Mouse (Mus musculus): ENCODE results near the gene Atp6v1g1. TPM values are rescaled to one million over a fixed set of nuclear protein-coding genes. Genes with fewer than 3 reads are reported as not detected.

Gene Atp6v1g1
- total RNA-seq, 1 experiment = 105 TPM

GRCm38 (mm10) chr4:63579649-63580048 is 35.1 kb downstream of the Atp6v1g1 start:
- no peak overlapping the region for H3K27ac ChIP-seq (ENCODE audit: insufficient read depth, low read depth, low read length, poor library complexity, severe bottlenecking)
- H3K36me3 ChIP-seq (ENCODE audit: control insufficient read depth, insufficient read depth, low read length, poor library complexity, severe bottlenecking) = peaks cover 12% of the 10 kb centered on the region; the same call in 1 of the 2 replicates
- H3K4me3 ChIP-seq (ENCODE audit: insufficient read depth in 1 of 2, low read depth in 1 of 2, low read length in 2 of 2, poor library complexity in 1 of 2, severe bottlenecking in 1 of 2) = no peak overlapping the region
- in situ Hi-C loops (cut with MboI; ENCODE audit: low sequenced_read_pairs in 2 of 2, unreplicated experiment in 2 of 2) = no loop called here
- no peaks in the 10 kb centered on the region for H3K4me1 ChIP-seq (ENCODE audit: control insufficient read depth in 2 of 2, insufficient read depth in 2 of 2, low read length in 2 of 2, poor library complexity in 1 of 2)
- H3K9me3 ChIP-seq (ENCODE audit: control insufficient read depth, insufficient read depth, low read depth, low read length) = peaks cover 8% of the 10 kb centered on the region; the same call in 1 of the 2 replicates
- H3K9ac ChIP-seq (ENCODE audit: insufficient read depth, low read depth, low read length, poor library complexity, severe bottlenecking) = no peak overlapping the region
- TF ChIP-seq ZNF384 (IDR thresholded peaks at IDR 0.05; ENCODE audit: low read depth, low read length) = no peak
- TF ChIP-seq MAFK (IDR thresholded peaks at IDR 0.05; ENCODE audit: insufficient read depth, low read depth, low read length) = no peak
- no peak for TF ChIP-seq HCFC1 (IDR thresholded peaks at IDR 0.05; ENCODE audit: borderline replicate concordance, insufficient read depth, low read length)
- TF ChIP-seq CHD2 (IDR thresholded peaks at IDR 0.05; ENCODE audit: low read depth, low read length) = no peak
- no peak for TF ChIP-seq ZC3H11A (IDR thresholded peaks at IDR 0.05; ENCODE audit: borderline replicate concordance, low read depth, low read length)
- no peak for DNase-seq (ENCODE audit: low read depth, low spot score)

GRCm38 (mm10) chr4:63580078-63580477 is 35.5 kb downstream of the Atp6v1g1 start:
- no peak overlapping the region for H3K4me3 ChIP-seq (ENCODE audit: insufficient read depth in 1 of 2, low read depth in 1 of 2, low read length in 2 of 2, poor library complexity in 1 of 2, severe bottlenecking in 1 of 2)
- in situ Hi-C loops (cut with MboI; ENCODE audit: low sequenced_read_pairs in 2 of 2, unreplicated experiment in 2 of 2) = no loop called here
- TF ChIP-seq MAFK (IDR thresholded peaks at IDR 0.05; ENCODE audit: insufficient read depth, low read depth, low read length) = no peak
- no peak for TF ChIP-seq HCFC1 (IDR thresholded peaks at IDR 0.05; ENCODE audit: borderline replicate concordance, insufficient read depth, low read length)
- TF ChIP-seq ZC3H11A (IDR thresholded peaks at IDR 0.05; ENCODE audit: borderline replicate concordance, low read depth, low read length) = no peak
- no peak for TF ChIP-seq CHD2 (IDR thresholded peaks at IDR 0.05; ENCODE audit: low read depth, low read length)
- TF ChIP-seq ZNF384 (IDR thresholded peaks at IDR 0.05; ENCODE audit: low read depth, low read length) = no peak
- H3K9ac ChIP-seq (ENCODE audit: insufficient read depth, low read depth, low read length, poor library complexity, severe bottlenecking) = no peak overlapping the region
- H3K36me3 ChIP-seq (ENCODE audit: control insufficient read depth, insufficient read depth, low read length, poor library complexity, severe bottlenecking) = peaks cover 12% of the 10 kb centered on the region; the same call in 1 of the 2 replicates
- no peak overlapping the region for H3K27ac ChIP-seq (ENCODE audit: insufficient read depth, low read depth, low read length, poor library complexity, severe bottlenecking)
- peaks cover 8% of the 10 kb centered on the region; the same call in 1 of the 2 replicates for H3K9me3 ChIP-seq (ENCODE audit: control insufficient read depth, insufficient read depth, low read depth, low read length)
- no peak for DNase-seq (ENCODE audit: low read depth, low spot score)
- H3K4me1 ChIP-seq (ENCODE audit: control insufficient read depth in 2 of 2, insufficient read depth in 2 of 2, low read length in 2 of 2, poor library complexity in 1 of 2) = no peaks in the 10 kb centered on the region

GRCm38 (mm10) chr4:63582580-63582979 is 38.0 kb downstream of the Atp6v1g1 start:
- H3K27ac ChIP-seq (ENCODE audit: insufficient read depth, low read depth, low read length, poor library complexity, severe bottlenecking) = no peak overlapping the region
- peaks cover 6% of the 10 kb centered on the region; the same call in 1 of the 2 replicates for H3K9me3 ChIP-seq (ENCODE audit: control insufficient read depth, insufficient read depth, low read depth, low read length)
- peaks cover 12% of the 10 kb centered on the region; the same call in 1 of the 2 replicates for H3K36me3 ChIP-seq (ENCODE audit: control insufficient read depth, insufficient read depth, low read length, poor library complexity, severe bottlenecking)
- no peak for DNase-seq (ENCODE audit: low read depth, low spot score)
- no peaks in the 10 kb centered on the region for H3K4me1 ChIP-seq (ENCODE audit: control insufficient read depth in 2 of 2, insufficient read depth in 2 of 2, low read length in 2 of 2, poor library complexity in 1 of 2)
- in situ Hi-C loops (cut with MboI; ENCODE audit: low sequenced_read_pairs in 2 of 2, unreplicated experiment in 2 of 2) = no loop called here
- H3K9ac ChIP-seq (ENCODE audit: insufficient read depth, low read depth, low read length, poor library complexity, severe bottlenecking) = no peak overlapping the region
- TF ChIP-seq MAFK (IDR thresholded peaks at IDR 0.05; ENCODE audit: insufficient read depth, low read depth, low read length) (no peak), CHD2 (IDR thresholded peaks at IDR 0.05; ENCODE audit: low read depth, low read length) (no peak)
- H3K4me3 ChIP-seq (ENCODE audit: insufficient read depth in 1 of 2, low read depth in 1 of 2, low read length in 2 of 2, poor library complexity in 1 of 2, severe bottlenecking in 1 of 2) = no peak overlapping the region

DNA sequence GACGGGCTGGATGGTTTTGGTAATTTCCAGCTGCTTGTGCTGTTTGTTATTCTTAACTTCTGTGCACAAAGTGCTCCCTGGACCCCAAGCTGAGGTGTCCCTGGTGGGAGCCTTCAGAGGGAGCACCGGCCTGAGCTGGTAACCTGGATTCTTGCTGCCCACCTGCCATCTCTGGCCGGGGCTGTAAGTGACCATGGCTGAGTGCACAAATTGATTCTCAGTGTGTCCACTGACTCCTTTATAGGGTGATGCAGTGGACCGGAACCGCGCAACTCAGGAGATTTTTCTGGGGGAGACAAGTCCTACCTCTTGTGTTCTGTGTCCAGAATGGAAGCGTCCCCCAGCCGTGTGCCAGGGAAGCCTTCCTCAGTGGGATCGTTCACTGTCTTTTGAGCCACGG is 40.6 kb downstream of the Atp6v1g1 start:
- in situ Hi-C loops (cut with MboI; ENCODE audit: low sequenced_read_pairs in 2 of 2, unreplicated experiment in 2 of 2) = no loop called here
- Histone ChIP-seq H3K36me3 (ENCODE audit: control insufficient read depth, insufficient read depth, low read length, poor library complexity, severe bottlenecking) (peaks cover 6% of the 10 kb centered on the region; the same call in 1 of the 2 replicates), H3K4me1 (ENCODE audit: control insufficient read depth in 2 of 2, insufficient read depth in 2 of 2, low read length in 2 of 2, poor library complexity in 1 of 2) (no peaks in the 10 kb centered on the region), H3K27ac (ENCODE audit: insufficient read depth, low read depth, low read length, poor library complexity, severe bottlenecking) (no peak overlapping the region), H3K9ac (ENCODE audit: insufficient read depth, low read depth, low read length, poor library complexity, severe bottlenecking) (no peak overlapping the region), H3K4me3 (ENCODE audit: insufficient read depth in 1 of 2, low read depth in 1 of 2, low read length in 2 of 2, poor library complexity in 1 of 2, severe bottlenecking in 1 of 2) (no peak overlapping the region), H3K9me3 (ENCODE audit: control insufficient read depth, insufficient read depth, low read depth, low read length) (no peaks in the 10 kb centered on the region)
- TF ChIP-seq ZC3H11A (IDR thresholded peaks at IDR 0.05; ENCODE audit: borderline replicate concordance, low read depth, low read length) (no peak), ZNF384 (IDR thresholded peaks at IDR 0.05; ENCODE audit: low read depth, low read length) (no peak), CHD2 (IDR thresholded peaks at IDR 0.05; ENCODE audit: low read depth, low read length) (no peak), HCFC1 (IDR thresholded peaks at IDR 0.05; ENCODE audit: borderline replicate concordance, insufficient read depth, low read length) (no peak), MAFK (IDR thresholded peaks at IDR 0.05; ENCODE audit: insufficient read depth, low read depth, low read length) (no peak)
- no peak for DNase-seq (ENCODE audit: low read depth, low spot score)

GRCm38 (mm10) chr4:63586240-63586639 is 41.7 kb downstream of the Atp6v1g1 start:
- Histone ChIP-seq H3K36me3 (ENCODE audit: control insufficient read depth, insufficient read depth, low read length, poor library complexity, severe bottlenecking) (peaks cover 5% of the 10 kb centered on the region; the same call in 1 of the 2 replicates), H3K4me1 (ENCODE audit: control insufficient read depth in 2 of 2, insufficient read depth in 2 of 2, low read length in 2 of 2, poor library complexity in 1 of 2) (no peaks in the 10 kb centered on the region), H3K27ac (ENCODE audit: insufficient read depth, low read depth, low read length, poor library complexity, severe bottlenecking) (no peak overlapping the region), H3K9ac (ENCODE audit: insufficient read depth, low read depth, low read length, poor library complexity, severe bottlenecking) (no peak overlapping the region), H3K9me3 (ENCODE audit: control insufficient read depth, insufficient read depth, low read depth, low read length) (no peaks in the 10 kb centered on the region), H3K4me3 (ENCODE audit: insufficient read depth in 1 of 2, low read depth in 1 of 2, low read length in 2 of 2, poor library complexity in 1 of 2, severe bottlenecking in 1 of 2) (no peak overlapping the region)
- DNase-seq (ENCODE audit: low read depth, low spot score) = no peak
- in situ Hi-C loops (cut with MboI; ENCODE audit: low sequenced_read_pairs in 2 of 2, unreplicated experiment in 2 of 2) = no loop called here
- TF ChIP-seq MAFK (IDR thresholded peaks at IDR 0.05; ENCODE audit: insufficient read depth, low read depth, low read length) (no peak), ZC3H11A (IDR thresholded peaks at IDR 0.05; ENCODE audit: borderline replicate concordance, low read depth, low read length) (no peak), ZNF384 (IDR thresholded peaks at IDR 0.05; ENCODE audit: low read depth, low read length) (no peak), HCFC1 (IDR thresholded peaks at IDR 0.05; ENCODE audit: borderline replicate concordance, insufficient read depth, low read length) (no peak), CHD2 (IDR thresholded peaks at IDR 0.05; ENCODE audit: low read depth, low read length) (no peak)
